Mouse (Mus musculus): ENCODE results near the gene Pir.

GRCm38 (mm10) chrX:164322492-164322891 lies 53.3 kb downstream of the Pir start:
- no peak for TF ChIP-seq CTCF (conservative IDR thresholded peaks at IDR 0.05; ENCODE audit: low read length)
- no peak for TF ChIP-seq POU5F1 (IDR thresholded peaks at IDR 0.05; ENCODE audit: borderline replicate concordance, low read length)
- no peak for TF ChIP-seq NANOG (IDR thresholded peaks at IDR 0.05; ENCODE audit: borderline replicate concordance, low read length)
